Mouse (Mus musculus) G1E (cell line): ENCODE data around the gene Entpd3.

Experiments used
- CTCF ChIP-seq: IDR thresholded peaks from 2 replicates; pipeline ENCODE4 v1.5.1; 2012; ENCODE audit warnings: low read depth, low read length, inconsistent platforms, mixed read lengths
- GATA1 ChIP-seq: IDR thresholded peaks from 2 replicates; pipeline ENCODE4 v1.6.1; 2012; ENCODE audit warnings: borderline replicate concordance, low read length, inconsistent platforms, mixed read lengths
- POLR2AphosphoS5 ChIP-seq: IDR thresholded peaks from 2 replicates; pipeline ENCODE4 v1.6.1; 2012; ENCODE audit warnings: low read depth, low read length, inconsistent platforms; ENCODE audit not compliant: insufficient replicate concordance
- TAL1 ChIP-seq: conservative IDR thresholded peaks from 2 replicates; pipeline ENCODE4 v1.6.1; 2012; ENCODE audit warnings: low read depth, low read length, inconsistent platforms, mixed read lengths

- no peak for TF ChIP-seq TAL1
- TF ChIP-seq CTCF, result no peak
- TF ChIP-seq GATA1, result no peak
- TF ChIP-seq POLR2AphosphoS5, result no peak
Measured at GRCm38 (mm10) chr9:120530471-120530870, 9.1 kb upstream of the Entpd3 start.
